ENCODE assay signal across 9 mouse cellular contexts in the genomic region with DNA sequence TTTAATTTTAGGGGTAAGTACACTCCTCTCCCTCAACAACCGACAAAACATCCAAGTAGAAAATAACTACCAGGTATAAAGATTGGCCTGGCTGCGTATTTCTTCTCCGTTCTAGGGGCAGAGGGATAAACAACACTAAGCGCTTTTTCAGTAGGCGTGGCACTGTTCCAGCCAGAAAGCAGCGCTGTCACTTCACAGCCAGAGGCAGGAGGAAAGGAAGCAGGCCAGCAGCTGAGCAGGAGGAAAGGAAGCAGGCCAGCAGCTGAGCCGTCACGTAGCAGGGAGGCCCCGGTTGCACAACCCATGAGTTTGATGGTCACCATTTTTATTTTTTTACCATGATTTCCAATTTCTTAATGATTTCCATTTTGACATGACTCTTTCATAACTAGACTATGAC. TPM values are rescaled to one million over a fixed set of nuclear protein-coding genes. Genes with fewer than 3 reads are reported as not detected.
A peak's percentile ranks its signal among the peaks of the same experiment; 100 is the strongest.
DNase-seq lines count a peak whose midpoint lies in the region; ATAC-seq and TF ChIP-seq lines count a peak whose summit lies in the region.
"Had no signal": no experiment of that assay in that cellular context is flagged by ENCODE, and none has a peak within 500 bp of the region (broad histone marks: within the 10 kb centered on the region; RNA-seq: fewer than 3 reads in every experiment).

No protein-coding gene starts in this region.

- 81% methylated on average over 9 of the region's 9 CpGs for WGBS in midbrain, embryonic 10.5 days
- WGBS in midbrain, embryonic 16.5 days = 68% methylated on average over 9 of the region's 9 CpGs
- WGBS in embryonic facial prominence, embryonic 11.5 days = 53% methylated on average over 9 of the region's 9 CpGs
- WGBS in liver, adult 2 months = 6% methylated on average over 9 of the region's 9 CpGs
- WGBS in stomach, embryonic 16.5 days = 18% methylated on average over 9 of the region's 9 CpGs

- DNase-seq in midbrain, embryonic 10.5 days (ENCODE audit: low spot score) = no peak
- DNase-seq in embryonic facial prominence, embryonic 11.5 days (ENCODE audit: low spot score) = peak; percentile 13
- peak; percentile 83 for DNase-seq in heart, adult 8-10 months (ENCODE audit: low spot score)
- DNase-seq in kidney, adult 8-10 months = peak; percentile 61 to 75
- DNase-seq in liver, adult 2 months (ENCODE audit: extremely low read depth, low read depth, low spot score) = peak; percentile 78

- H3K9me3 ChIP-seq in midbrain, embryonic 10.5 days (replicated peaks) = no peaks in the 10 kb centered on the region
- H3K9me3 ChIP-seq in midbrain, embryonic 16.5 days (replicated peaks; ENCODE audit: control insufficient read depth, low read length, poor library complexity, severe bottlenecking) = no peaks in the 10 kb centered on the region
- H3K9me3 ChIP-seq in embryonic facial prominence, embryonic 11.5 days (replicated peaks; ENCODE audit: control insufficient read depth, low read length) = no peaks in the 10 kb centered on the region
- no peaks in the 10 kb centered on the region for H3K9me3 ChIP-seq in stomach, embryonic 16.5 days (replicated peaks; ENCODE audit: control insufficient read depth, low read length)

- H3K27ac ChIP-seq in midbrain, embryonic 10.5 days (replicated peaks) = peak overlapping the region; percentile 95
- H3K27ac ChIP-seq in midbrain, embryonic 16.5 days (ENCODE audit: low read length) = no peak overlapping the region
- H3K27ac ChIP-seq in embryonic facial prominence, embryonic 11.5 days (replicated peaks; ENCODE audit: low read depth, low read length) = no peak overlapping the region
- H3K27ac ChIP-seq in liver, adult 2 months (replicated peaks; ENCODE audit: insufficient read depth, low read depth, low read length) = peak overlapping the region; percentile 94
- H3K27ac ChIP-seq in stomach, embryonic 16.5 days (ENCODE audit: low read length) = peak overlapping the region; percentile 99

- peaks cover 39% of the 10 kb centered on the region for H3K4me1 ChIP-seq in midbrain, embryonic 10.5 days
- H3K4me1 ChIP-seq in midbrain, embryonic 16.5 days (ENCODE audit: control insufficient read depth, insufficient read depth, low read length) = peaks cover 28% of the 10 kb centered on the region
- no peaks in the 10 kb centered on the region; the same call in 1 of the 2 replicates for H3K4me1 ChIP-seq in embryonic facial prominence, embryonic 11.5 days (ENCODE audit: control insufficient read depth, insufficient read depth, low read length)
- peaks cover 25% of the 10 kb centered on the region for H3K4me1 ChIP-seq in liver, adult 2 months (ENCODE audit: control insufficient read depth, insufficient read depth, low read length)
- peaks cover 47% of the 10 kb centered on the region for H3K4me1 ChIP-seq in stomach, embryonic 16.5 days (ENCODE audit: control insufficient read depth, insufficient read depth, low read length)

- no peak overlapping the region for H3K9ac ChIP-seq in midbrain, embryonic 16.5 days (ENCODE audit: low read depth, low read length)
- no peak overlapping the region for H3K9ac ChIP-seq in embryonic facial prominence, embryonic 11.5 days (replicated peaks; ENCODE audit: low read length)
- no peak overlapping the region for H3K9ac ChIP-seq in liver, adult 2 months (ENCODE audit: low read depth, low read length)
- 0 out of 2 replicates have a peak overlapping the region, but pooled peaks have one; percentile 3 for H3K9ac ChIP-seq in stomach, embryonic 16.5 days (ENCODE audit: low read length)

- TF ChIP-seq CTCF in liver, adult 2 months (IDR thresholded peaks at IDR 0.05; ENCODE audit: low read depth, low read length) = no peak

- no peaks in the 10 kb centered on the region for H3K27me3 ChIP-seq in midbrain, embryonic 10.5 days (ENCODE audit: low read depth, poor library complexity, severe bottlenecking)
- no peaks in the 10 kb centered on the region for H3K27me3 ChIP-seq in midbrain, embryonic 16.5 days (ENCODE audit: control insufficient read depth, insufficient read depth, low read depth, low read length)
- no peaks in the 10 kb centered on the region for H3K27me3 ChIP-seq in embryonic facial prominence, embryonic 11.5 days (ENCODE audit: control insufficient read depth, insufficient read depth, low read length)
- H3K27me3 ChIP-seq in liver, adult 2 months (ENCODE audit: control insufficient read depth, insufficient read depth, low read length) = no peaks in the 10 kb centered on the region
- no peaks in the 10 kb centered on the region for H3K27me3 ChIP-seq in myocyte (ENCODE audit: control insufficient read depth, insufficient read depth, insufficient read length)
- no peaks in the 10 kb centered on the region for H3K27me3 ChIP-seq in stomach, embryonic 16.5 days (ENCODE audit: control insufficient read depth, insufficient read depth, low read length)
- H3K27me3 ChIP-seq: Patski had no signal

- H3ac ChIP-seq in myocyte (ENCODE audit: control insufficient read depth, insufficient read length) = no peak overlapping the region

- no peak overlapping the region for H3K4me2 ChIP-seq in midbrain, embryonic 16.5 days (ENCODE audit: low read length)
- no peak overlapping the region for H3K4me2 ChIP-seq in embryonic facial prominence, embryonic 11.5 days (ENCODE audit: low read depth, low read length)
- H3K4me2 ChIP-seq in myocyte (ENCODE audit: low read depth) = peak overlapping the region; percentile 66
- H3K4me2 ChIP-seq in stomach, embryonic 16.5 days (ENCODE audit: low read depth, low read length) = peak overlapping the region; percentile 79; the same call in 1 of the 2 replicates

- H3K4me3 ChIP-seq in midbrain, embryonic 10.5 days = peak overlapping the region; percentile 84; the same call in 1 of the 2 replicates
- no peak overlapping the region for H3K4me3 ChIP-seq in midbrain, embryonic 16.5 days (ENCODE audit: low read depth, low read length)
- no peak overlapping the region for H3K4me3 ChIP-seq in embryonic facial prominence, embryonic 11.5 days (ENCODE audit: low read depth, low read length)
- H3K4me3 ChIP-seq in liver, adult 2 months (ENCODE audit: insufficient read depth, low read depth, low read length) = no peak overlapping the region
- peak overlapping the region; percentile 95 for H3K4me3 ChIP-seq in myocyte
- no peak overlapping the region for H3K4me3 ChIP-seq in stomach, embryonic 16.5 days (replicated peaks; ENCODE audit: low read length)

- ATAC-seq in midbrain, embryonic 16.5 days = no peak
- ATAC-seq in embryonic facial prominence, embryonic 11.5 days (replicated peaks; ENCODE audit: insufficient number of reproducible peaks, low FRiP score, low TSS enrichment, low read depth) = no peak
- no peak for ATAC-seq in stomach, embryonic 16.5 days (ENCODE audit: insufficient read depth, low FRiP score)
- ATAC-seq: Patski had no signal

- peaks cover 17% of the 10 kb centered on the region; the same call in 1 of the 2 replicates for H3K79me2 ChIP-seq in liver, adult 2 months (ENCODE audit: control insufficient read depth, insufficient read depth, low read length)
- H3K79me2 ChIP-seq in myocyte (ENCODE audit: control insufficient read depth, insufficient read depth) = peaks cover 30% of the 10 kb centered on the region

- TF ChIP-seq POLR2A in liver, adult 2 months (IDR thresholded peaks at IDR 0.05; ENCODE audit: extremely low read depth, insufficient read depth, low read length) = no peak
- TF ChIP-seq POLR2A in myocyte (IDR thresholded peaks at IDR 0.05; ENCODE audit: insufficient read length, low read depth) = no peak

- peaks cover 55% of the 10 kb centered on the region for H3K36me3 ChIP-seq in midbrain, embryonic 10.5 days
- H3K36me3 ChIP-seq in midbrain, embryonic 16.5 days (ENCODE audit: control insufficient read depth, insufficient read depth, low read length) = peaks cover 9% of the 10 kb centered on the region
- no peaks in the 10 kb centered on the region; the same call in 1 of the 2 replicates for H3K36me3 ChIP-seq in embryonic facial prominence, embryonic 11.5 days (replicated peaks; ENCODE audit: control insufficient read depth, insufficient read depth, low read depth, low read length)
- H3K36me3 ChIP-seq in liver, adult 2 months (ENCODE audit: control insufficient read depth, insufficient read depth, low read length) = peaks cover 19% of the 10 kb centered on the region
- peaks cover 31% of the 10 kb centered on the region for H3K36me3 ChIP-seq in myocyte (ENCODE audit: control insufficient read depth, insufficient read depth)
- no peaks in the 10 kb centered on the region for H3K36me3 ChIP-seq in stomach, embryonic 16.5 days (ENCODE audit: control insufficient read depth, insufficient read depth, low read length)

RNA-seq across cellular contexts. Expression of a gene that starts 1.6 kb away (rescaled TPM):
- polyA plus RNA-seq in midbrain, embryonic 10.5 days (2016; fragmentation: Nextera tagmentation; extraction: Ambion mirVana) = 103 and 110 TPM in 2 replicates
- polyA plus RNA-seq in midbrain, embryonic 16.5 days (2015; fragmentation: Nextera tagmentation; extraction: Ambion mirVana) = 164 and 165 TPM in 2 replicates
- polyA plus RNA-seq in embryonic facial prominence, embryonic 11.5 days (2014; fragmentation: Nextera tagmentation; extraction: Ambion mirVana) = 117 and 125 TPM in 2 replicates
- 100 to 1,000 TPM; 215 to 235 (median 226) TPM for total RNA-seq in heart, adult 8-10 months (2022)
- total RNA-seq in liver, adult 2 months (2014; rRNA removed) = 32.4 and 38.9 TPM in 2 replicates
- polyA plus RNA-seq in liver, adult 2 months (2012; rRNA removed) = 52.8 and 56.9 TPM in 2 replicates
- 58.8 TPM for polyA plus RNA-seq in myocyte (2012; fragmentation: generic; extraction: Trizol)
- 122 and 134 TPM in 2 replicates for polyA plus RNA-seq in stomach, embryonic 16.5 days (2015; fragmentation: Nextera tagmentation; extraction: Ambion mirVana)

RNA-seq across cellular contexts. Expression of a gene that starts 10.8 kb away (rescaled TPM):
- polyA plus RNA-seq in midbrain, embryonic 10.5 days (2016; fragmentation: Nextera tagmentation; extraction: Ambion mirVana) = not detected in 2 replicates
- not detected in 2 replicates for polyA plus RNA-seq in midbrain, embryonic 16.5 days (2015; fragmentation: Nextera tagmentation; extraction: Ambion mirVana)
- polyA plus RNA-seq in embryonic facial prominence, embryonic 11.5 days (2014; fragmentation: Nextera tagmentation; extraction: Ambion mirVana) = not detected in 2 replicates
- total RNA-seq in heart, adult 8-10 months (2022) = not detected
- not detected in 2 replicates for total RNA-seq in liver, adult 2 months (2014; rRNA removed)
- not detected in 2 replicates for polyA plus RNA-seq in liver, adult 2 months (2012; rRNA removed)
- polyA plus RNA-seq in myocyte (2012; fragmentation: generic; extraction: Trizol) = not detected
- polyA plus RNA-seq in stomach, embryonic 16.5 days (2015; fragmentation: Nextera tagmentation; extraction: Ambion mirVana) = not detected in 2 replicates

RNA-seq across cellular contexts. Expression of a gene that starts 24.7 kb away (rescaled TPM):
- polyA plus RNA-seq in midbrain, embryonic 10.5 days (2016; fragmentation: Nextera tagmentation; extraction: Ambion mirVana) = 0.04 and 0.30 TPM in 2 replicates
- 0.24 and 0.52 TPM in 2 replicates for polyA plus RNA-seq in midbrain, embryonic 16.5 days (2015; fragmentation: Nextera tagmentation; extraction: Ambion mirVana)
- polyA plus RNA-seq in embryonic facial prominence, embryonic 11.5 days (2014; fragmentation: Nextera tagmentation; extraction: Ambion mirVana) = not detected in 2 replicates
- not detected for total RNA-seq in heart, adult 8-10 months (2022)
- total RNA-seq in liver, adult 2 months (2014; rRNA removed) = not detected in 2 replicates
- not detected in 2 replicates for polyA plus RNA-seq in liver, adult 2 months (2012; rRNA removed)
- not detected for polyA plus RNA-seq in myocyte (2012; fragmentation: generic; extraction: Trizol)
- polyA plus RNA-seq in stomach, embryonic 16.5 days (2015; fragmentation: Nextera tagmentation; extraction: Ambion mirVana) = 0.10 TPM in 1 of 2 replicates, not detected in the other

RNA-seq across cellular contexts. Expression of a gene that starts 39.7 kb away (rescaled TPM):
- polyA plus RNA-seq in midbrain, embryonic 10.5 days (2016; fragmentation: Nextera tagmentation; extraction: Ambion mirVana) = not detected in 2 replicates
- polyA plus RNA-seq in midbrain, embryonic 16.5 days (2015; fragmentation: Nextera tagmentation; extraction: Ambion mirVana) = not detected in 2 replicates
- polyA plus RNA-seq in embryonic facial prominence, embryonic 11.5 days (2014; fragmentation: Nextera tagmentation; extraction: Ambion mirVana) = not detected in 2 replicates
- not detected for total RNA-seq in heart, adult 8-10 months (2022)
- not detected in 2 replicates for total RNA-seq in liver, adult 2 months (2014; rRNA removed)
- polyA plus RNA-seq in liver, adult 2 months (2012; rRNA removed) = not detected in 2 replicates
- polyA plus RNA-seq in myocyte (2012; fragmentation: generic; extraction: Trizol) = not detected
- not detected in 2 replicates for polyA plus RNA-seq in stomach, embryonic 16.5 days (2015; fragmentation: Nextera tagmentation; extraction: Ambion mirVana)
- polyA plus RNA-seq: Patski had no signal

RNA-seq across cellular contexts. Expression of a gene that starts 51.7 kb away (rescaled TPM):
- polyA plus RNA-seq in midbrain, embryonic 10.5 days (2016; fragmentation: Nextera tagmentation; extraction: Ambion mirVana) = 34.8 and 44.6 TPM in 2 replicates
- polyA plus RNA-seq in midbrain, embryonic 16.5 days (2015; fragmentation: Nextera tagmentation; extraction: Ambion mirVana) = 45.0 and 47.9 TPM in 2 replicates
- polyA plus RNA-seq in embryonic facial prominence, embryonic 11.5 days (2014; fragmentation: Nextera tagmentation; extraction: Ambion mirVana) = 48.7 and 50.0 TPM in 2 replicates
- 10 to 100 TPM; 35.5 to 42.0 (median 39.5) TPM for total RNA-seq in heart, adult 8-10 months (2022)
- 54.2 and 56.9 TPM in 2 replicates for total RNA-seq in liver, adult 2 months (2014; rRNA removed)
- 15.7 and 17.7 TPM in 2 replicates for polyA plus RNA-seq in liver, adult 2 months (2012; rRNA removed)
- 17.8 TPM for polyA plus RNA-seq in myocyte (2012; fragmentation: generic; extraction: Trizol)
- 52.4 and 52.9 TPM in 2 replicates for polyA plus RNA-seq in stomach, embryonic 16.5 days (2015; fragmentation: Nextera tagmentation; extraction: Ambion mirVana)

Comparison
In these comparisons a context has a peak if more than half of its experiments do, and no peak if none do; other contexts are left out.
1. H3K27ac ChIP-seq: peak in midbrain, embryonic 10.5 days (single experiment), liver, adult 2 months (single experiment) and stomach, embryonic 16.5 days (single experiment); none in midbrain, embryonic 16.5 days (single experiment) and embryonic facial prominence, embryonic 11.5 days (single experiment).
2. H3K4me3 ChIP-seq: peak in midbrain, embryonic 10.5 days (single experiment) and myocyte (single experiment); none in midbrain, embryonic 16.5 days (single experiment), embryonic facial prominence, embryonic 11.5 days (single experiment), liver, adult 2 months (single experiment) and stomach, embryonic 16.5 days (single experiment).
3. H3K4me2 ChIP-seq: peak in myocyte (single experiment) and stomach, embryonic 16.5 days (single experiment); none in midbrain, embryonic 16.5 days (single experiment) and embryonic facial prominence, embryonic 11.5 days (single experiment).